Mouse (Mus musculus): ENCODE measurements at regions not wholly inside any gene's neighbourhood (a gene's known extent, or its start where the extent isn't known, plus 50 kb on each side); places are given as distances from the start of the nearest gene placed in this dataset.

DNA sequence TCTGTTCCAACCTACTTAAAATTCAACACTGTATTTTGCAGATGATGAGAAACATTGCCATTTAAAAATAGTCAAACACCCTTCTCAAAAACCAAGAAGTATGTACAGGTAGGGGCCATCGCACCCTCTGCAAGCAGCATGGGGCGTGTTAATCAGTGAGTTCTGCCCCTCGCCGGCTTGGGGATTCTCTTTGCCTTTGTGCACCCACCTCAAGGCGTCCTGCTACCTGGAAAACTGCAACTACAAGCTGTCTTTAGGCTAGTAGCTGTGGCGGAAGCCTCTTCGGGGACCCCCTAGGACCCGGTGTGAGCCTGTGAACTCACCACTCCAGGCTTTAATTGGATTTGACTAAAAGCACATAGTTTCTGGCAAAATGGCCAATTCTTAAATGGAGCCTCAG lies 311.0 kb downstream of the Mtx2 start:
- intact Hi-C loops (cut with DNase I) = loop anchor here (5.0 kb wide), 4 partner anchors 79 to 451 kb away; no protein-coding TSS in a partner anchor
- no peak for DNase-seq

DNA sequence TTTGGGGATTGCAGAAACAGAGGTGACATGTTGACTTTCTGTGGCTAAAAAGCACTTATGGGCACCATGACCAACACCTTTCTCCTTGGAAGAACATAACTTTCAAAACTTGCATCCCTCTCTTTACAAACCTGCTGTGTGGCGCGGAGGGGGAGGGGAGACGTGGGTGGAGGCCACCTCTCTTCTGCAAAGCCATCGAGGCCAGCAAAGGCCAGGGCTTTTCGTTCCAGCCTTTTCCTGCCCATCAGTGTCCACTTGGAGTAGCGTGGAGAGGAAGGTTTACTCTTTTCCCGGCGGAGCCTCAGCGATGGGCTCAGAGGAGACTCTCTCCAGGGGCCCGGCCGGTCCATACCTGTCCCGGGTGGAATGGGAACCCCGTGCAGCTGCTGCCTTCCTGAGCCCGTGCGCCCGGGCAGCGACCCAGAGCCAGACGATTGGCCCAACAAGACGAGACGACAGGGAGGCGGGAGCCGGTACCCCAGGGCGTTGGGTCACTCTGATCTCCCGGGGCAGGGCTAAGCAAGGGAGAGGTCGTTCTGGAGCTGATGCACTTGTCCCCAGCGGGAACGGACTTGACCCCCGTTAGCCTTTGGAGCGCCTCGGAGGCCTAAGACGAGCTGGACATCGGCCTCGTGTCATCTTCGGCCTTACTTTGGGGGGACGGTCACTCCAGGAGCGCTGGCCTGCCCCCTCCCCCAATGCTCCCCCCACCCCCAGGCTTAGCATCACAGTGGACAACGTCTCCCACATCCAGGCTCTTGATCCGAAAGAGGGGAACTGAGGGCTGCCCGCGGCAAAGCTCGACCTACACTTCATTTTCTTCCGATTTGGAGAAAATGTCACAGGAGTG lies 311.8 kb downstream of the Mtx2 start:
- DNase-seq = peak; percentile 23
- intact Hi-C loops (cut with DNase I) = loop anchor here (5.0 kb wide), 4 partner anchors 80 to 450 kb away; no protein-coding TSS in a partner anchor

DNA sequence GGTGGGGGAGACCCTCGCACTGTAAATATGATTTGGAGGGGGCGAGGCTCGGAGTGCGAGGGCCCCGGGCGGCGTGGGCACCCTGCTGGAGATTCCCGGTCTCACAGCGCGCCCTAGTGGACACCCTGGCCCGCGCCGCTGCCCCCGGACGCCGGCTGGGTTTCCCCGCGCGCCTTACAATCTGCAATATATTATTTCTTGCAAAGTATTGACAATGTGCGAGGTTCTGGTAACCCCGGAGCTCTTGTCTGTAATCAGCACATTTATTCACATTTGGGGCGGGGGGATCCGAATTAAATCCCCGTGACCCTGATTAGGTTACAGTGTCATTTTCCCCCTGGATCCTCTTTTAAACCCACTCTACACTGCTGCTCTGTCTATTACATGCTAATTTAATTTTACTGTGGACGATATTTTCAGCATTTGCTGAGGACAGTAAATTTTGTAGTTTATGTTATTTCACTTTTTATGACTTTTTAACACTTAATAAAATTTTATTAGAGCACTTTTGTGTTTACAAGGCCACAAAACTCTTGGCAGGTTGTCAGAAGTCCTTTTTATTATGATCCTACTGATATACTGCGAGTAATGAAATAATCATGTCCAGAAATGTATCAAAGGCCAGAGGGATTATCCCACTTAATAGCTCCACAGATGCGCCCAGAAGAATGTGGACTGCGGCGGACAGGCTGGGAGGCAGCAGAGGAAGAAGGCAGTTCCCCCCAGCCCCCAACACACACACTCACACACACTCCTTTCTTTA lies 312.6 kb downstream of the Mtx2 start:
- intact Hi-C loops (cut with DNase I) = loop anchor here (1.0 to 5.0 kb wide), 6 partner anchors 81 to 449 kb away; no protein-coding TSS in a partner anchor
- DNase-seq = peak; percentile 80 to 87

DNA sequence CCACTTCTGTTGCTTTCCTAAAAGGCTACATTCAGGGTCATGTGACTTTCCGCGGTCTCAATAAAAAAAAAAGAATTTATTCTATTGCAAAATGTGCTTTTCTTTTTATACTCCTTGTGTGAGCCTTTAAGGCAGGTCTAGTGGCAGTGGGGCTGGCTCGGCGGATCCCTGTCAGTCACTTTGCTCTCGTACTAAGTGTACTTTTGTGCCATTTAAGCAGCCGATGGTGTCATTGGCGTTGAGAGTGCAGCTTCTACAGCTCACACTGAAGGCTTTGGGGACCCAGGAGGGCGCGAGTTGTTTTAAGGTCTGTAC lies 313.1 kb downstream of the Mtx2 start:
- no peak for DNase-seq
- intact Hi-C loops (cut with DNase I) = loop anchor here (1.0 to 5.0 kb wide), 6 partner anchors 81 to 449 kb away; no protein-coding TSS in a partner anchor

DNA sequence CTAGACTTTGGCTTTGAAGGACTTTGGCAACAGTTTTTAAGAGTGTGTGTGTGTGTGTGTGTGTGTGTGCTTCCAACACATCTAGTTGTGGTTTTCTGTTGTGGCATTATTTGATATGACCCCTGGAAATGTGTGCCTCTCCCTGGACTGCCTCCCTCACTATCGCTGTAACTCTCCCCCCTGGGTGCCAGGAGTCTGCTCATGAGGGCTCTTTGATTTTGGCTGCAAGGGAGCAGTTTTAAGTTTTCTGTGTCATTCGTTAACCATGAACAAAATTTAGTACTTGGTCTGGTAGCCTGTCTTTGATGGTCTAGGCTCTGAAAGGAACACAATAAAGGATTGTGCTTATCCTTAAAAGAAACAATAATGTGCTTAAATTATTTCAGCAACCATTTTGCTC lies 313.9 kb downstream of the Mtx2 start:
- intact Hi-C loops (cut with DNase I) = loop anchor here (2.0 to 5.0 kb wide), 5 partner anchors 82 to 448 kb away; no protein-coding TSS in a partner anchor
- DNase-seq = no peak

DNA sequence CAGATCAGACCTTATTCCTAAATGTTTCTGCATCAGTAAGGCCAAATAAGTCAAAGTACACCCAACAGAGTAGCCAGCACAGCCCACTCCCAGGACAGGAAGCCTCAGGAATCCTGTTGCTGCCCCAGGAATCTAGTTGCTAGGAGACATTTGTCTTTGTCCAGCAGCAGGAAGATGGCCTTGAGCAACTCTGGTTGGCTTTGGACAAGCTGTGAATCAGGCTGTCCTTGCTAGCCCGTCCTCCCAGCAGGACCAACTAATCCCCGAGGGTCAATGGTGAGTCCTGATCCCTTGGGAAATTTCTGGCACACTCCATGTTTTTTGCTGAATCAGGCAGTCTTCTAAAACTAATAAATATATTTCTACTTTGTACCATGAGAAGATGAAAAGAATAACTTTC lies 317.1 kb downstream of the Mtx2 start:
- intact Hi-C loops (cut with DNase I) = no loop called here
- no peak for DNase-seq

DNA sequence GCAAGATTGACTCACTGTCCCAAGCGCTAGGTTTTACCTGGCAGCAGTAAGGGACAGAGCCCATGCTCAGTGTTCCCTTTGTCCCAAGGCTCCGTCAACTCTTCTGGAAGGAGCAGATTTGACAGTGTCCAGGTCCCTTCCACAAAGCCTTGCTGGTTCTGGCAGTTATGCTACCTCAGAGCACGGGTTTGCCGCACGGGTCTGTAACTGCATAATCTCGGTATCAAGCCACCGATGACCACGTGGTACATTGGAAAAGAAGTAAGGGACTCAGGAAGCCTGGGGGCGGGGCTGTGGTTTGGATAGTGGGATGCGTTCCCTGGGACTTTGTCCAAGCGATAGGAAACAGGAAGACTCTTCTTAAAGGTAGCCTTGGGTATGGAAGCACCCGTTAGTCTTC lies 319.3 kb downstream of the Mtx2 start:
- DNase-seq = no peak
- intact Hi-C loops (cut with DNase I) = no loop called here

DNA sequence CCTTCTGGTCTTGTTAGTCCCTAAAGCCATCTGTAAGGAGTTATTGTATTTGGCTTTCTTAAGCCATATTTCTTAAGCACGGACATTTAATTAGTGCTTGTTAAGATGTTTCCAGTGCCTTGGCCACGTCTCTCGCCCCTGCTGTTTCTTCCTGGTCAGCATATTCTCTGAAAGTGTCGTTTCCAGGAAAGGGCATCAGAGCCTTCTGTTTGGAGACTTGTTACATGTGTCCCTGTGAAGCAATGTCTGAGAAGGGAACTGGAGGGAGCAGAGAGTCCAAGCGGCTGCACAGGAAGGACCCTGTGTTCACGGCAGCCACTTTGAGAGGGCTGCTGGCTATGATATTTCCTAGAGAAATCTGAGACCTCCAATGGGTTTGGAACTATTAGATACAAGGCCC lies 320.7 kb downstream of the Mtx2 start:
- DNase-seq = no peak
- intact Hi-C loops (cut with DNase I) = no loop called here

DNA sequence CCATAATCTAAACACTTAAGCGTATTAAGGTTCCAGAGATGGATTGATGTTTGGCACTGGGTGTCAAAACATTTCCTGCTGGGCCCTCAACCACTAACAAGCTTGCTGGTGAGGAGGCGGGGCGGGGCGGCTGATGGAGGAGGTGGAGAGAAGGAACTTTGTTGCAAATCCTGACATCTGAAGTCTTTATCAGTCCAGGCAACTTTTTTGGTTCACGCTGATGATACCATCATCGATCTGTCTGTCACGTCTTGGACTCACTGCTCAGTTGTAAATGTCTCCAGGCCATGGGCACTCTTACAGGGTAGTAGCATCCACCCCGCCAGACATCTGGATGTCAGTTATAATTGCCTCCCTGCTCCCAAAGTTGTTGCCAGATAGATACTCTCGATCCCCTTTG lies 321.8 kb downstream of the Mtx2 start:
- no peak for DNase-seq
- intact Hi-C loops (cut with DNase I) = no loop called here

DNA sequence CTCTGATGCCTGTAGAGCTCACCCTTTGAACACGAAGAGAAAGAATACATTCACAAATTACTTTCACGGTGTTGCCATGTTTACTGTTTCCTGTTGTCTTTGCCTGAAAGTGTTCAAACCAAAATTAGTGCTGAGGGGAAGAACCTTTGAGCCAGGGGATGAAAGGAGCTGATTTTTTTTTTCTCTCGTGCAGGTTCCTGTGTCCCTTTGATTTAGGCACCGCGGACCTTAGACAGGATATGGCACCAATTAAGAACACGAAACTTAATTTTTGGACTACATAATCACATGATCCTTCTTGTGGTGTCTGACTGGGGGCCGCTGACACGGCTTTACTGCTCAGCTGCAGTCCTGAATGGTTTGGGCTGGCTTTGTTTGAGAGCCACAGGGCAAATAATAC lies 322.4 kb downstream of the Mtx2 start:
- DNase-seq = no peak
- intact Hi-C loops (cut with DNase I) = no loop called here

DNA sequence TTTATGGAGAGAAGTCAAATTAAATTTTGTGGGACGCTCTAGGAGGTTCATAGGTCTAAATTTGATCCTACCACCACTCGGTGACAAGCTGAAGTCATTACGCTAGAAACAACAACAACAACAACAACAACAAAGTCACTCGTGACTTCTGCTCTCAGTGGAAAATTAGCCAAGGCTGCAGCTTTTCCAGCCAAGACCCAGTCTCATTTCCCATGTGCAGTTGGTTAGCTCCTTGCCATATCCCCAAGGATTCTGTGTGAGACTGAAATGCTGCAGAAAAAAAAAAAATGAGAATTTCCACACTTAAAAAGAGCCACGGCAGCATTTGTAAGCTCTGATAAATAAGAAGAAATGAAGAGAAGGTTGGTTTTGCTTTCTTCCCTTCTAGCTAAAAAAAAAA lies 323.4 kb downstream of the Mtx2 start:
- no peak for DNase-seq
- intact Hi-C loops (cut with DNase I) = no loop called here

DNA sequence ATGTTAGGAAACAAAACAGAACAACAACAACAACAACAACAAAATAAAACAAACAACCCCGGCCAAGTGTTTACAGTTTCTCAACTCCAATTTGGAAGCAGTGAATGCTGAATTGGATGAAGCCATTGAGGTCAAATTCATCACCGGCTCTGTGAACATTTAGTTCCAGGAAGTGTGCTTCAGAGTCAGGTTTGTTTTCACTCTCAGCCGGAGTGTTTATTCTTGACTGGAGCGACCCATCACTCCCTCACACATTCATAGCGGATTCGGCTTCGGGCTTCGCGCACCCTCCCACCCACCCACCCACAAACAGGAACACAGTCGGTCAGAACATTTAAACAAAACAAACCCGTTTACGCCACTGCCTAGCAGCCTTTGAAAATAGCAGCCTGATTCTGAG lies 324.0 kb downstream of the Mtx2 start:
- DNase-seq = no peak
- intact Hi-C loops (cut with DNase I) = no loop called here

DNA sequence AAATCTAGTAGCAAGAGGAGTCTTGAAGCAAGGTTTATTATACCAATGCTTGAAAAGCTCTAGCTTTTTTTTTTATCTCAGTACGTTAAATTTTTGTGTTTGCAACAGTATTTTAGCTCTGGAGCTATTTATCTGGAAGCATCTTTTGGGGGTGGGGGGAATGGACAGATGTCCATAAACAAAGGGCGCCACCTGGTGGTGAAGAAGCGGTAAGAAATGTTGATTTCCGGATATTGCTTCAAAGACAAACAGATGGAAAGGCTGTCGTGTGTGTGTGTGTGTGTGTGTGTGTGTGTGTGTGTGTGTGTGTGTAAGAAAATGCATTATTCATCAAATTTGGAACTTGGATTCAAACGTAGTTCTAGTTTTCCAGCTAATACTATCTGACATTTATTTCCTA lies 325.4 kb downstream of the Mtx2 start:
- intact Hi-C loops (cut with DNase I) = loop anchor here (2.0 to 5.0 kb wide), 3 partner anchors 71 to 448 kb away; no protein-coding TSS in a partner anchor

DNA sequence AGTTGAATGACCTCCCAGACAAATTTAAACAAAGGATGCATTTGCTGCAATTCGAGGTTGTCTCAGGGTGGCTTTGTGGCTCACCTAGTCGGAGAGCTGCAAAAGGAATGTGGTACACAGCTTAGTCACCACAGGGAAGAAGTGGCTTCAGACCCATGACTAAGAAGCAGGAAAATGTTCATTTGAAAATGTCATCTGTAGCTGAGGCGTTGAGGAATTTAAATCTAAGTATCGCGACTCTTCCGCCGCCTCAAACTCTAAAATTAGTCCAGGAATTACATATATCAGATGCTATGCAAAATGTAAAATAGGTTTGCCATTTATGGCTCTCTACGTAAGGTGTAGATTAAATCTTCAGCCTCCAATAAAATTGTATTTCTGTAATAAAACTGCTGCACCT lies 325.9 kb downstream of the Mtx2 start:
- intact Hi-C loops (cut with DNase I) = loop anchor here (2.0 to 5.0 kb wide), 3 partner anchors 71 to 449 kb away; no protein-coding TSS in a partner anchor
- no peak for DNase-seq

More for the DNA sequence above, 325.4 kb downstream of the Mtx2 start:
- DNase-seq = peak; percentile 67 to 73

DNA sequence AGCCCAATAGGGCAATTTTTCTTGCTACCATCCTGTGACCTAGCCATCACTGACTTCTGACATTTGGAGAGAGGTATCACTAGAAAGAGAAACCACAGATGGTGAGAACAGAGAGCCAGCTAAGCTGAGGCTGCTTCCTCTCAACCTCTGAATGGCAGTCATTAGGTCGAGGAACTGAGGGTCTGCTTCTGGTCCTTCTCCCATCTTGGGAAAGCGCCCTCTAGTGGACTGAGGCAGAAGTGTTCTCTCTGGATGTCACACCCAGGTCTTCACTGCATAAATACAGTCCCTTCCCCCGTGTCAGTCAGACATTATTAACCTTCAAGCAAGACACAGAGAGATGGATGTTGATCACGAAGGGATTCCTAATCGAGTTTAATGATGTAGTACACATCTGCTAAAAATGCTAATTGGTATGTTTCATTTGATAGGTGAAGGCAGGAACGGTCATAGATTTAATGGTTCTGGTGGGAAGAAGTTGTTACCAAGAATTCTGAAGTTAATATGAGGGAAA lies 326.9 kb downstream of the Mtx2 start:
- DNase-seq = peak in 1 of 2 experiments; percentile 44
- intact Hi-C loops (cut with DNase I) = loop anchor here (2.0 to 5.0 kb wide), 3 partner anchors 70 to 435 kb away; no protein-coding TSS in a partner anchor

DNA sequence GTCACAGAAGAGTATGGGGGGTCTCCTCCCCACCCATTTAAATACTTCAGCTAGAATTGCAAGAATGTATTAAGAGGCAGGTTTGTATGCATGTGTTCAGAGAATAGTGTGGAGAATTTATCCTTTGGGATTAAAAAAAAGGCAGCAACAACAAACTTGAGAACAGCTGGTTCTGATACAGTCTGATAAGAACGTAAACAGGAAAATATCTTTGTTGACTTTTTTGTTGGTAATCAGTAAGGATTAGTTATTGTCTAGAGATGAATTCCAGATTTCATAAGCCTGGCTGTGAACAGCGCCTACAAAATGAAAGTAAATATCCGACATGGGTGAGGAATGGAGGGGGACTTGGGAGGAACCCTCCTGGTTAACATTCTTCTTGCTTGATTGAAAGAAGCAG lies 328.8 kb downstream of the Mtx2 start:
- intact Hi-C loops (cut with DNase I) = loop anchor here (5.0 kb wide), 2 partner anchors 68 to 433 kb away; no protein-coding TSS in a partner anchor
- no peak for DNase-seq

DNA sequence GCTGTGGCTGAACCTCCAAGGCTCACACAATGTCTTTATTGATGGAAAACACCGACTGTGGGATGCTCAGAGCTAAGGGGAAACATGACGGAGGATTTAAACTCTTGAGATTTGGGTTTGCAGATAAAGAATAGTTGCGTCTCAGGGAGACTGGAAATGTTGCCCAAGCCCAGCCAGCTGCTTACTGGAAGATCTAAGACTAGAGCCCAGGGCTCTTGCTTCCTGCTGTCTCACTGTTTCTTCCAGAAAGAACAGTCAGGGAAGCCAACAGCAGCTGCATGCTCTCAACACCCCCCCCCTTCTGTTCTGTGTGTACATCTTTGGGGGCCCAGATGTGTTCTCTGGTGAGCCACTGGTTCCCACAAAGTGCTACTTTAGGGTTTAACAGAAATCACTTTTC lies 333.0 kb downstream of the Mtx2 start:
- intact Hi-C loops (cut with DNase I) = no loop called here
- peak; percentile 50 to 56 for DNase-seq

DNA sequence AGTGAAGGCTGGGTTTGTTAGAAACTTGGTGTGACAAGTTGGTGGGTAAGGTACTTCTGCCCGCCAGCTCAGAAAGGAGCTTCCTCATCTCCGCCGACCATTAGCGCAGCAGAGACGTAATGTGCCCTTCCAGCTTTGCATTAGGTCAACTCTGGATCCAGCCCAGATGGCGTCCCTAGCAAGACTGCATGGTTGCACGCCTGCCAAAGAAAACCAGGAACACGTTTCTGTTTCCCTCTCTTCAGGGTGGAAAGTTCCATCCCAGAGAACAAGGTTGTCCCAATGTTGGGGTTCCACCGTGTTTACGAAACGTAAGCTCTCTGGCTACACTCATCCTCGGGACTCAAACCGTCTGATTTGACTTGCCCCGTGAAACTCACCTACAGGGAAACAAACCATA lies 335.5 kb downstream of the Mtx2 start:
- intact Hi-C loops (cut with DNase I) = no loop called here
- DNase-seq = no peak

DNA sequence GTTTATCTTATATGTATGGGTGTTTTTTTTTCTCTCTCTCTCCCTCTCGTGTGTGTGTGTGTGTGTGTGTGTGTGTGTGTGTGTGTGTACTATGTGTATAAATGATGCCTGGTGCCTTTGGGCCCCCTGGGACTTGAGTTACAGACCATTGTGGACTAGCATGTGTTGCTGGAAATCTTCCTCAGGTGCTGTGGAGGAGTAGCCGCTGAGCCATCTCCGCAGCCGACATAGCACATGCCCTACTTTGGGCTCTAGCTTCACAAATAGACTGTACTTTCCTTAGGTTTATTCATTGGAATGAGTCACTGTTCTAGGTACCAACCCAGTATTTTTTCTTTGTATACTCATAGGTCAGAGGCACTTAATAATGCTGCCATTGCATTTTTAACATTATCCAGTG lies 339.4 kb downstream of the Mtx2 start:
- DNase-seq = no peak
- intact Hi-C loops (cut with DNase I) = no loop called here

DNA sequence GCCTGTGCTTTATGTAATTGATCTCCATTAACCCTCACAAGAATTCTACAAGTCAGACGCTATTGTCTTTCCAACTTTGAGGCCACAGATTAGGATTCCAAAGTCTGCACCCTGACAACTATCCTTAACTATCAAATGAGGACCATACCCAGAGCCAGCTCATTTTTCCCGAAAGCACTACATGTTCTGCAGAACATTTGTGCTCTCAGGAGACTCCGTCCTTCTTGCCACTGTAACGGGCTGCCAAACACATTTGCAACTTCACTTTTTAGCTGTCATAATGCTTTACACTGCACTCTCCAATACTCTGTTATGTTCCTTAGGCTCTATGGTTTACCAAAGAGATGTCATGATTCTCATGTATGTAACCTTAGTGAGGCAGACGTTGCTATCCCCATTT lies 350.7 kb downstream of the Mtx2 start:
- intact Hi-C loops (cut with DNase I) = no loop called here
- no peak for DNase-seq

DNA sequence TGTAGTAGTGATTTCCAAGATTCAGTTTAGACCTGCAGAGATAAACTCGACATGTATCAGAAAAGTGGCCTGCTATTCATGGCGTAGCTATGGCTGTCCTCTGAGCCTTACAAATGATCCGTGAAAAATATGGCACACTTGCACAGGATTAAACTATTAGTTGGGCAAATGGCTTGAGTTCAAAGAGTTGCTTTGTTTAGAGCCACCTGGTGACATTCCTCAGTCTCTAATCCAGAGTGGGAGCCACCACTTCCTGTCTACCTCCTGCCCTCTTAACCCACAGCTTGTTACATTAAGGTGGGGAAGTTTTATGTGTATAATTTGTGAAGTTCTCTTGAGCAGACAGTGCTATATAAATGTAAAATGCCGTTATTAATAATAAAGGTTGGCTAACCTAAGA lies 357.7 kb downstream of the Mtx2 start:
- intact Hi-C loops (cut with DNase I) = no loop called here
- no peak for DNase-seq

All from heart, postnatal 14 days (tissue).